Mouse (Mus musculus): Measurements from ENCODE around the gene Tcfl5.

Tcfl5 gene

GRCm38 (mm10) chr2:180642555-180643260, at the start of gene Tcfl5:
Tcfl5 (minus strand) TSS chr2:180642708.
- no peak for DNase-seq (ENCODE audit: low spot score in 2 of 2)

DNA sequence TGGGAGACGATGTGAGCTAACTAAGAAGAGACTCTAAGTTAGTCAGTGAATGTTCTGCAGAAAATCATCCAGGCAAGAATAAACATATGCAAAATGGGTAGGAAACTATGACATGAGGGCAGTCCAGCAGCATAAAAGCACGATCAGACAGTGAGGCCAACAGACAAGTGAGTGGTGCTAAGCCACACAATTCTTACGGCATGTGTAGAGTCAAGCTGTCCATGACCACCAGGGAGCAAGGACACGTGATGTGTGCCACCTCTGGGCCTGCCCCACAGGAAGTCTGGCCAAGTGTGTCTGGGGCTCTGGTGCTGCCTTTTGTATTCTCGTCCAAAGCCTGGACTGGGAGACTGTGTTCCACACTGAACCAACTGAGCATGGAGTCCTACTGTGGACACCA, 47.3 kb upstream of the Tcfl5 start:
- no peak for DNase-seq (ENCODE audit: low spot score in 2 of 2)

DNA sequence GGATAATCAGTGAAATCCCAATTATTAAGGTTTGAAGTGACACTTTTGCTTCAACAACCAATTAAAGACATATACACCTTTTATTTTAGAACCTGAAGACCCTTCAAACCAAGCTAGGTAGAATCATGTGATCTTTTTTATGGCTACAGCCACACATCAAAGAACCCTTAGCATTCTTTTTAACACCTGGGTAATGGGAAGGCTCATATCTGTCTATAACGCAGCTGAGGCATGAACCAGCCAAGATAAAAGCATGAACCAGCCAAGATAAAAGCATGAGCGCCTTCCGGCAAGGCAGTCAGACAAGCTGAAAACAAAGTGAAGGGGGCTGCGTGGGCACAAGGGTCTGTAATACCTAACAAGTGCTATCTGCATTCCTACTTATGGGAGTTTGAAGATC, 41.5 kb upstream of the Tcfl5 start:
- no peak for DNase-seq (ENCODE audit: low spot score in 2 of 2)

DNA sequence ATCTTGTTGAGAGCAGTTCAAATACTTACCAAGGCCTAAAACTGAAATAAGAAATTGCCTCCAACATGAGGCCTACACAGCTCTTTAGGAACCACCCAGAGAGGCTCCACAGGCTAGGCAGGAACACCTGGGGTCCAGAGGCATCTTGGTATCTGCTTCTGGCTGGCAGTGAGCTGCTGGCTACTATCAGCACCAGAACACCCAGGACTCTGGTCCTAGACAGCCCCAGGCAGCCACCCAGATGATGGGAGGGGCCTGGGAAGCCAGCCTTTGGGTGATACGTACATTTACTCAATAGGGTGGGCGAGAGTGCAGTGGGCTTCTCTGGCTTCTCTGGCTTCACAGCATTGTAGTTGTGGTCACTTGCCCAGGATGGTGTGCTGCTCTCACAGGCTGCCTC, 41.0 kb upstream of the Tcfl5 start:
- no peak for DNase-seq (ENCODE audit: low spot score in 2 of 2)

- DNase-seq (ENCODE audit: low spot score in 2 of 2) = no peak
Observed at GRCm38 (mm10) chr2:180681225-180681624, 38.7 kb upstream of the Tcfl5 start.

DNA sequence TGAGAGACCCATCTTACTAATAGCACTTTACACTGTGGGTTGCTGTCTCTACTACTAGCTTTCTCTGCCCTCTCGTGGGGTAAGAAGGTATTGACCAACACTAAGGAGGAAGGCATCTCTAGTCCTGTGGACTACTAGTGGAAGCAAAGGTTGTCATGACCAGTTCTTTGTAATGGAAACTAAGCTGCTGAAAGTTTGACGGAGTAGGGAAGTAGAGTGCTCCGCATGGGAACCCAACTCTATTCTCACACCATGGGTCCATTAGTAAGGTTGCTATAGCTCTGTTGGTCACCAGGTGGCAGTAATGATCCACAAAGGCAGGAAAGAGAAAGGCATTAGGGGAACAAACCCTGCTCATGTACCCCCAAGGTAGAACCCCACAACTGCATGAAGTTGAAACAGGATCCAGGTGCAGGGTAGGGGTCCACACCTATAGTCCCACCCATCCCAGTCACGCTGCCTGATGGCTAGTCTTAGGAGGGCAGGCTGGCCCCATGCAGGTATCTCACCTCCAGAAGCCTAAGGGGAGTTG, 36.2 kb upstream of the Tcfl5 start:
- peak; percentile 62 to 78 for DNase-seq (ENCODE audit: low spot score in 2 of 2)

DNA sequence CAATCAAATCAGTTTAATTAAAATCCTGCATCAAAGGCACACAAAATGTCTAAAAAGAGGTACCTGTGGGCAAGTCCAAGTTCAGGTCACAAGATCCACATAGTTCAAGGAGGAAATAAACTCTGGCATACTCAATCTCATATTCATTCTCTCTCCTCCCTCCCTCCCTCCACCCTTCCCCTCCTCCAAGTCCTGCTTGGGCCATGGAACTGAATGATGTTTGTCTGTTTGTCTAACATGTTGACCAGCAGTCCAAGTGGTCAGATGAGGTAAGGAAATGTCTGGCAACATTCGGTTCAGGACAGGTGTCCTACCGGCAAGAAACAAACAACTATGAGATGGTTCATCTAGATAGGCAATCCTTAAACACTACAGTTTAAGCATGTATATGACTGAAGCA, 34.2 kb upstream of the Tcfl5 start:
- DNase-seq (ENCODE audit: low spot score in 2 of 2) = no peak

- no peak for DNase-seq (ENCODE audit: low spot score in 2 of 2)
Observed at GRCm38 (mm10) chr2:180662008-180662407, 19.5 kb upstream of the Tcfl5 start.

- DNase-seq (ENCODE audit: low spot score in 2 of 2) = no peak
Observed at GRCm38 (mm10) chr2:180660521-180660920, 18.0 kb upstream of the Tcfl5 start.

GRCm38 (mm10) chr2:180659353-180660150, 17.0 kb upstream of the Tcfl5 start:
- no peak for DNase-seq (ENCODE audit: low spot score in 2 of 2)

DNA sequence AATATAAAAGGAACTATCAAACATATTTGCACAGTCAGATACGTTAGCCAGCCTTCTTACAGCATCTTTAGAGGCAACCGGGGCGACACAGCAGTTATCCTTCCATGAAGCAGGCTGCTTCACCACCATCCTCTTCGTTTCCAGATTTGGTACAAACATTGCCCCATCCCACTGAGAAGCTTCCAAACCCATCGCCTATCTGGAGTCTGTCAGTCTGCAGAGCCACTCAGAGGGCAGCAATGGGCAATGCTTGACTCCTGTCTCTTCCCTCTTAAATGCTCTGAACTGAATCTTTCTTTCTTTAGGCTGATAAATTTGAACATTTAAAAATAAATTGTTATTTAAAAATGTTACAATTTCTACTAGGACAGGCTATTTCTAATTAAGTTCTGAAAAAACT, 15.9 kb upstream of the Tcfl5 start:
- no peak for DNase-seq (ENCODE audit: low spot score in 2 of 2)

DNA sequence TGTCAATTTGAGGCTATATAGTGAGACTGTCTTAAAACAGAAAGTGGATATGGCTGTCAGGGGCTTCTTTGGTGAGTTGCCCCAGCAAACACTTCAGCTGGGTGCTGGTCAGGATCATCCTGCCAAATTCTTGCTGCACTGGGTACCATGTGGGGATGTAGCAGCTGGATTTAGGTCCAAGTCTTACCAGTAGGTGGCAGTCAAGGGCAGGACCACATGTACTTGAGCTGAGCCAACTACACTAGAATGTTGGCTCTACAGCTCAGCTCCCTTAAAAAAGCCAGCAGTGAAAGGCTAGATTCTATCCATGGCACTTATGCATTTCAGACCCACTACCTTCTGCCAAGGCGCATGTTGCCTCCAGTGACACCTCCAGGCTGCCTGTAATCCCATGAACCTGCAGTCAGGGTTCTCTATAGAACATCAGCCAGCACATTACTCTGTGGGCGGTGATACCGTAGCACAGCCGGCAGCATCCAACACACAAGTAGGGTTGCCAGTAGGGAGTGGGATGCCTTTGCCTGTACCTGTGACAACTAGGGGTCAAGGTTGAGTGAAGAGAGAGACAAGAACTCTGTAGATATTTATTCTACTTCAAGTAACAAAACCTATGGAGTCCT, 15.0 kb upstream of the Tcfl5 start:
- peak; percentile 51 to 52 for DNase-seq (ENCODE audit: low spot score in 2 of 2)

DNA sequence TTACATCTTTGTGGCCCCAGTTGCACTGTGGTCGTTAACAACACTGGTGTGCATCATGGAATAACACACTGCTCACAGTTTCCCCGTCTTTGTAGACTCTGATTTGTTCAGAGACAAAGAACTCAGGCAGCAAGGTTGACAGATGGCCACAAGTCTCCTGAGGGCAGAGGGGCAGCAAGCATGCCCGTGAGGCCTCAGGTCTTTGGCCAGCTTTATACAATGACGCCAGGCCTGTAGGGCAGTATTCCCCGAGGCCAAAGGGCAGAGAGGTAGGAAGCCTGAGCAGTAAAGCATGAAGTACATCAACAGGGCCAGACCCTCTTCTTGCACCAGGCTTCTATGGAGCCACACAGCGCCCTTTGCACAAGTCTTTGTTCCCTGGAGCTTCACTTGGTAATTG, 12.6 kb upstream of the Tcfl5 start:
- no peak for DNase-seq (ENCODE audit: low spot score in 2 of 2)

DNA sequence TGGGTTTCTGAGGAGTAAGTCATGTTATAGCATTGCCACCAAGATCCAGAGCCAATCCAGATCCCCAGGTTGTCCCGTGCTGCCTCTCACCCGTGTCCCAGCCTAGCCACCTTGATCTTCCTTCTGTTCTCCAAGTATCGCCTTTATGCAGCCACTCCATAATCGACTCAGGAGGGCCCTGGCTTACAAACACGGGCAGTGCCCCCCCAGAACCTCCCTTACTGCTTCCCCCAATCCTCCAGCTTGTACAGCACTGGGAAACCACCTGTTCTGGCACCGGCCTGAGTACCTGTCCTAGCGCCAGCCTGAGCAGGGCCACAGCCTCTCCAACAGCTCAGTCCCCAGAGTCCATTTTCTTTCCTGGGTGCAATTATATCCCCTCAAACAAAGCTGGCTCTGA, 12.2 kb upstream of the Tcfl5 start:
- no peak for DNase-seq (ENCODE audit: low spot score in 2 of 2)

DNA sequence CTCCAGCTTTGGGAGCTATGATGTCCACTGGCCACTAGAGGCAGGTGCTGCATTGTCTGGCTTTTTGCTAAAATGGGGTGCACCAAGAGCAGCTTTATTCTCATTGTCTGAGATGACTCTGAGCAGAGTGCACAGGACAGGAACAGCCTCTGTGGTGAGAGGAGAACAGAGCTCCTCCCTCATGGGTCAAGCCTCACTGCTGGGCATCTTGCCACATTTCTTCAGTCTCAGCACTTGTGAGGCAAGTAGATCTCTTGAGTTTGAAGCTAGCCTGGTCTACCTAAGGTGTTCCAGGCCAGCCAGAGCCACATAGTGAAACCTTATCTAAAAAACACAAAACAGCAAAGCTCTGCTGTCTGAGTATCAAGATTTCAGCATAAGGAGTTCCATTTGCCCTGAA, 4.3 kb upstream of the Tcfl5 start:
- DNase-seq (ENCODE audit: low spot score in 2 of 2) = no peak

GRCm38 (mm10) chr2:180643626-180644025, 1.1 kb upstream of the Tcfl5 start:
- DNase-seq (ENCODE audit: low spot score in 2 of 2) = no peak

DNA sequence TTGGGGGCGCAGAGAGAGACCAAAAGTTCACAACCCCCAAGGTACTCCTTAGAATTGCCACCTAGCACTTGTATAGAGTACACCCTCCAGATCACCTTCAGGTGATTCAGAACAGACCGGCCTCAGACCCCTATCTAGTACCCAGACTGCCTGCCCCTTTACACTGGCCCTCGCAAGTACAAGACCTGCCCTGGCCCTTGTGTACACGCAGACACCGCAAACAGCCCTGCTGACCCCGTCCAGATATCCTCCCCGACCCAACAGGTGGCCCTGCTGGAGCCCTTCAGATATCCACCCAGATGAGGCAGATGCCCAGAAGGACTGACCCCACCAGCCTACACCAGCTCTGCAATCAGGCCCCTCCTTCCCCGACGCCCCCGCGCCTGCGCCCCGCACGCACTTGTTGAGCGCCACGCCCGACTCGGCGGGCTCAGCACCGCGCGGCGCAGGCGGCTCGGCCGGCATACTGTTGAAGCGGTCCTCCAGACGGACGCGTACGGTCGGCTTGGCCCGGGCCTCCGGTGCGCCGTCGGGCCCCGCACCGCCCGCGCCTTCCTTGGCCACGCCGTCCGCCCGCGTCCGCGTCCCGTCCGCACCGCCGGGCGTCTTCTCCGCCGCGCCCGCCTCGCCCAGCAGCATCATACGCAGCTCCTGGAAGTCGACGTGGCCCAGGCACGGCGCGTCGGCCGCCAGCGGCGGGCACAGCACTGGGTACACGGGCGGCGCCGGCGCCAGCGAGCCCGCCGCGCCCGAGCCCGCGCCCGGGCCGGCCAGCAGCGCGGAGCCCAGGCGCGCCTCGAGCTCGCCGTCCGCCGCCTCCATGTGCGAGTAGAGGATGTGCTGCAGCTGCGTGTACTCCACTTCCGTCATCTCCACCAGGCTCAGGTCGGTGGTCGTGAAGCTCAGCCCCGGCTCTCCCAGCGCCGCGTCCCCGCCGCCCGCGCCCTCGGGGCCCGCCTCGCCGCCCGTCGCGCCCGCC, 643 bp downstream of the Tcfl5 start:
- no peak for DNase-seq (ENCODE audit: low spot score in 2 of 2)

DNA sequence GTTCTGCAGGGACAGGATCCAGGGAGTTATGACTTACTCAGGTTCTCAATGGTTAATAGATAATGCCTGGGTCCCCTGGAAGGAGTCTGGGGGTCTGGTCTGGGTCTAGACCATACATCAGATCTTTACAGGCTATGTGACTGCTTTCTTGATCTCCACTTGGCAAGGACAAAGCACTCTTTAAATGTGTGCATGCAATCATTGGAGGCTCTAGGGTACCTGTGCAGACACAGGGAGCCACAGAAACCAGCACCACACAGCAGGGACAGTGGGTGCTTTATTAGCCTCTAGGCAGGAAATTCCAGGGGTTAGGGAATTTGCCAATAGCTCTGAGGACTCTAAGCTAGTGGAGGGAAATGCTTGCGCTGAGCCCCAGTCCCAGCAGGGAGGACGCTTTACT, 30.6 kb downstream of the Tcfl5 start:
- no peak for DNase-seq (ENCODE audit: low spot score in 2 of 2)

- no peak for DNase-seq (ENCODE audit: low spot score in 2 of 2)
Observed at GRCm38 (mm10) chr2:180610283-180610682, 32.2 kb downstream of the Tcfl5 start.

GRCm38 (mm10) chr2:180604781-180605180, 37.7 kb downstream of the Tcfl5 start:
- DNase-seq (ENCODE audit: low spot score in 2 of 2) = no peak

DNA sequence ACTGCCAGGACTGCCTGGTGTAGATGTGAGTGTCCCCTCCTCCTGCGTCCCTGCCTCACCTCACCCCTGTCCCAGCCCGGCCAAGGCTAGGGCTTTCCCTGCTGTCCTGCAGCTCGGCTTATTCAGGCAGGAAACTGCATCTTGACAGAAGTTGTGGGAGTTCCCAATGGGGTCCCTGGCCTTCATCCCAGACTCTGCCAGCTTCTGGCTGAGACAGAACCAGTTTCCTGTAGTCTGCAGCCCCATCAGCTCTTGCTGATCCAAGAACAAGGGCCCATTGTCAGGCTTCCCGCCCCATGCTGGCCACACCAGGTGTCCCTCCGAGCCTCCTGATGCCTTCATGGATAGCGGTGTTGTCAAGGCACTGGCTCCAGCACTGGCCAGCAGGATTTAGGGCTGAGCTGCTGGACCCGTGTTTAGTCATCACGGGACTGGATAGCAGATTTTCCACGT, 41.9 kb downstream of the Tcfl5 start:
- DNase-seq (ENCODE audit: low spot score in 2 of 2) = no peak
